Mouse (Mus musculus) regulatory T cell (primary cell): ENCODE data around the gene Atp2b1.

Experiments
- in situ Hi-C: fragments of 300-600 bp; cut with MboI, MseI; formaldehyde crosslinking; loops from one replicate; pipeline ENCODE4 v1.15.1; 2025; ENCODE audit warnings: high pct_unique_total_duplicates

The Atp2b1 gene

GRCm38 (mm10) chr10:99033830-99034828 is 119.9 kb downstream of the Atp2b1 start:
- in situ Hi-C loops: no loop called here

- in situ Hi-C loops: no loop called here
Measured at GRCm38 (mm10) chr10:99037185-99038065, 123.2 kb downstream of the Atp2b1 start.

DNA sequence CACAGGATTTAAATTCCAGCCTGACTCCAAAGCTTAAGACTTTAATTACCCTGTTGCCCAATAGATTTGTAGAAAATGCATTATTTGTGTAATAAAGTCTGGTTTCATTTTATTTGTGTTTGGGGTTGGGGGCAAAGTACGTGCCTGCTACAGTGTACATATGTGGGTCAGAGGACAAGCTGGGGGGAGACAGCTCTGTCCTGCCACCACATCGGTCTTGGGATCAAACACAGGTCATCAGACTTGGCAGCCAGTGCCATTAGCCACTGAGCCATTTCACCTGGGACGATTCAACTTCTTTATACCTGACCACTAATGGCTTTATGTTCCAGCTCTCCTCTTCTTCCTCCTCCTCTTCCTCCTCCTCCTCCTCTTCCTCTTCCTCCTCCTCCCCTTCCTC is 124.7 kb downstream of the Atp2b1 start:
- in situ Hi-C loops: no loop called here

- in situ Hi-C loops: no loop called here
Measured at GRCm38 (mm10) chr10:99040171-99040570, 126.0 kb downstream of the Atp2b1 start.

- in situ Hi-C loops: no loop called here
Measured at GRCm38 (mm10) chr10:99046756-99047550, 132.7 kb downstream of the Atp2b1 start.

GRCm38 (mm10) chr10:99047551-99047940 is 133.3 kb downstream of the Atp2b1 start:
- in situ Hi-C loops: no loop called here

GRCm38 (mm10) chr10:99050093-99050492 is 135.9 kb downstream of the Atp2b1 start:
- in situ Hi-C loops: no loop called here

DNA sequence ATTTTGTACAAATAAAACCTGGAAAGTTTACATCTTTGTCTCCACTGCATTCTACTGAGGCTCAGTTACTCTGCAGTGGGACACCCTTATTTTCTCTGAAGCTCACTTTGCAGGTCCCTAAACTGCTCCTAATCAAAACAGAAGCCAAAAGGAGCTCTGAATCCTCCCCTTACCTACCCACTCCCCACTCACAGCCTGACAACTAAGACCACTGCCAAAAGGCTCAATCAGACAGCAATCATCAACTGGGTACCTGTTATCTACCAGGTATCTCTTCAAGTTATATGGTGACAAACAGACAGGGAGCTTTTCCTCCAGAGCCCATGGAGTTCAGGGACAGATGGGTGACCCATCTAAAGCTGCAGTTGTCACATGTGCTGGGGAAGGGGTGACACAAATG is 138.9 kb downstream of the Atp2b1 start:
- in situ Hi-C loops: no loop called here

- in situ Hi-C loops: no loop called here
Measured at GRCm38 (mm10) chr10:99060588-99060987, 146.4 kb downstream of the Atp2b1 start.

GRCm38 (mm10) chr10:99061418-99061817 is 147.2 kb downstream of the Atp2b1 start:
- in situ Hi-C loops: no loop called here

DNA sequence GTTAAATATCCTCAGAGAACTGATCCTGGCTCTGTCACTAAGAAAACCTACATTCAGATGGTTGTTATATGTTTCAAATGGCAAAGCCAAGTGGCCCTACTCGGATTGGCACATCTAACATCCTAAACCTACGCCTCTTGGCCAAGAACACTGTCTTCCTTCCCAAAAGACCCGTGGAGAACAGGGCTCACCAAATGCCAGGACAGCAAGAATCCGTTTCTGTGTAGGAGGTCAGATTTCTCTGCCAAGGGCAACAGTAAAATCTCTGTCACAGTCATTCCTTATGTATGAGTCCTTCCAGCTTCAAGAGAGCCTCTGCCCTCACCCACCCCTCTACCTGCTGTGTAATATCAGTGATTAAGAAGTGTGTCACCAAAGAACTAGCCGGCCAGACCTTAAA is 148.3 kb downstream of the Atp2b1 start:
- in situ Hi-C loops: no loop called here
